Mouse (Mus musculus): Measurements from ENCODE around the gene Mydgf. TPM values are rescaled to one million over a fixed set of nuclear protein-coding genes. Genes with fewer than 3 reads are reported as not detected.

Gene Mydgf
- polyA plus RNA-seq (2015; fragmentation: Nextera tagmentation; extraction: Ambion mirVana): 76.2 and 78.6 TPM in 2 replicates

GRCm38 (mm10) chr17:56183658-56184103, at the start of gene Mydgf:
Mydgf (minus strand) TSS chr17:56183920.
- peak within 1 kb of the TSS; percentile 60 for H3K9ac ChIP-seq
- peaks cover 29% of the 10 kb centered on the region for H3K36me3 ChIP-seq
- H3K4me3 ChIP-seq: peak within 1 kb of the TSS; percentile 78
- no peaks in the 10 kb centered on the region for H3K27me3 ChIP-seq
- peak within 1 kb of the TSS; percentile 87 for H3K4me2 ChIP-seq
- H3K9me3 ChIP-seq: no peaks in the 10 kb centered on the region
- under 1% methylated on average over 47 of the region's 47 CpGs for WGBS
- peak; percentile 94 for ATAC-seq (ENCODE audit: low FRiP score, low read depth)
- peak within 1 kb of the TSS; percentile 75 for H3K27ac ChIP-seq (replicated peaks)
- peaks cover 25% of the 10 kb centered on the region for H3K4me1 ChIP-seq (replicated peaks)

GRCm38 (mm10) chr17:56233389-56233788, 49.7 kb upstream of the Mydgf start:
- WGBS: 44% methylated on average over 8 of the region's 8 CpGs
- Histone ChIP-seq H3K9ac (no peak overlapping the region), H3K4me3 (peak overlapping the region; percentile 8; the same call in 1 of the 2 replicates)

GRCm38 (mm10) chr17:56229943-56230342, 46.2 kb upstream of the Mydgf start:
- Histone ChIP-seq H3K27ac (replicated peaks) (no peak overlapping the region), H3K4me3 (no peak overlapping the region), H3K27me3 (0 out of 2 replicates have a peak, but pooled peaks cover 2% of the 10 kb centered on the region), H3K9me3 (no peaks in the 10 kb centered on the region), H3K36me3 (no peaks in the 10 kb centered on the region), H3K9ac (no peak overlapping the region), H3K4me2 (no peak overlapping the region), H3K4me1 (replicated peaks) (peaks cover 14% of the 10 kb centered on the region)
- 59% methylated on average over 10 of the region's 10 CpGs for WGBS
- ATAC-seq (ENCODE audit: low FRiP score, low read depth): no peak

More at GRCm38 (mm10) chr17:56233389-56233788, 49.7 kb upstream of the Mydgf start:
- Histone ChIP-seq H3K9me3 (no peaks in the 10 kb centered on the region), H3K4me1 (replicated peaks) (peaks cover 14% of the 10 kb centered on the region), H3K4me2 (peak overlapping the region; percentile 48), H3K27me3 (peaks cover 6% of the 10 kb centered on the region; the same call in 1 of the 2 replicates), H3K27ac (replicated peaks) (peak overlapping the region; percentile 73), H3K36me3 (no peaks in the 10 kb centered on the region)
- ATAC-seq (ENCODE audit: low FRiP score, low read depth): peak; percentile 40

- 0 out of 2 replicates have a peak, but pooled peaks cover 2% of the 10 kb centered on the region for H3K27me3 ChIP-seq
- 78% methylated on average over 3 of the region's 3 CpGs for whole genome bisulfite sequencing
- no peaks in the 10 kb centered on the region for H3K9me3 ChIP-seq
- H3K27ac ChIP-seq (replicated peaks): no peak overlapping the region
- H3K4me1 ChIP-seq (replicated peaks): no peaks in the 10 kb centered on the region
- no peak overlapping the region for H3K4me2 ChIP-seq
- no peak for ATAC-seq (ENCODE audit: low FRiP score, low read depth)
- no peak overlapping the region for H3K4me3 ChIP-seq
- H3K36me3 ChIP-seq: no peaks in the 10 kb centered on the region
- H3K9ac ChIP-seq: no peak overlapping the region
Observed at GRCm38 (mm10) chr17:56226566-56226965, 42.8 kb upstream of the Mydgf start.

GRCm38 (mm10) chr17:56224916-56225315, 41.2 kb upstream of the Mydgf start:
- no peaks in the 10 kb centered on the region for H3K36me3 ChIP-seq
- H3K4me2 ChIP-seq: no peak overlapping the region
- H3K4me3 ChIP-seq: no peak overlapping the region
- 0 out of 2 replicates have a peak, but pooled peaks cover 2% of the 10 kb centered on the region for H3K27me3 ChIP-seq
- ATAC-seq (ENCODE audit: low FRiP score, low read depth): no peak
- no peak overlapping the region for H3K27ac ChIP-seq (replicated peaks)
- H3K9me3 ChIP-seq: no peaks in the 10 kb centered on the region
- WGBS: 50% methylated on average over 1 of the region's 1 CpGs
- H3K4me1 ChIP-seq (replicated peaks): no peaks in the 10 kb centered on the region
- H3K9ac ChIP-seq: no peak overlapping the region

GRCm38 (mm10) chr17:56219805-56220204, 36.1 kb upstream of the Mydgf start:
- no peaks in the 10 kb centered on the region for H3K9me3 ChIP-seq
- ATAC-seq (ENCODE audit: low FRiP score, low read depth): no peak
- peak overlapping the region; percentile 92; the same call in 1 of the 2 replicates for H3K4me2 ChIP-seq
- no peak overlapping the region for H3K27ac ChIP-seq (replicated peaks)
- H3K27me3 ChIP-seq: no peaks in the 10 kb centered on the region
- no peak overlapping the region for H3K4me3 ChIP-seq
- 57% methylated on average over 3 of the region's 3 CpGs for WGBS
- peaks cover 34% of the 10 kb centered on the region for H3K4me1 ChIP-seq (replicated peaks)
- H3K9ac ChIP-seq: no peak overlapping the region
- no peaks in the 10 kb centered on the region for H3K36me3 ChIP-seq

GRCm38 (mm10) chr17:56219251-56219650, 35.5 kb upstream of the Mydgf start:
- peak overlapping the region; percentile 91 for H3K4me3 ChIP-seq
- H3K4me2 ChIP-seq: peak overlapping the region; percentile 92
- no peaks in the 10 kb centered on the region for H3K36me3 ChIP-seq
- WGBS: 48% methylated on average over 12 of the region's 12 CpGs
- no peak; the same call in 1 of the 2 replicates for ATAC-seq (ENCODE audit: low FRiP score, low read depth)
- H3K9me3 ChIP-seq: no peaks in the 10 kb centered on the region
- peaks cover 39% of the 10 kb centered on the region for H3K4me1 ChIP-seq (replicated peaks)
- H3K27ac ChIP-seq (replicated peaks): peak overlapping the region; percentile 89
- peak overlapping the region; percentile 73 for H3K9ac ChIP-seq
- no peaks in the 10 kb centered on the region for H3K27me3 ChIP-seq

- Histone ChIP-seq H3K4me3 (peak within 1 kb of the TSS; percentile 91), H3K9me3 (no peaks in the 10 kb centered on the region), H3K4me2 (peak within 1 kb of the TSS; percentile 92), H3K4me1 (replicated peaks) (peaks cover 39% of the 10 kb centered on the region), H3K27me3 (no peaks in the 10 kb centered on the region), H3K36me3 (no peaks in the 10 kb centered on the region), H3K9ac (peak within 1 kb of the TSS; percentile 73), H3K27ac (replicated peaks) (peak within 1 kb of the TSS; percentile 89)
- ATAC-seq (ENCODE audit: low FRiP score, low read depth): peak; percentile 99
- under 1% methylated on average over 76 of the region's 78 CpGs for WGBS
Observed at GRCm38 (mm10) chr17:56218377-56219191, 34.9 kb upstream of the Mydgf start, which contains the start of gene Dpp9. Dpp9 (minus strand) TSS chr17:56218905.

- H3K9me3 ChIP-seq: no peaks in the 10 kb centered on the region
- peak overlapping the region; percentile 92 for H3K4me2 ChIP-seq
- WGBS: 61% methylated on average over 13 of the region's 13 CpGs
- H3K4me3 ChIP-seq: peak overlapping the region; percentile 91
- H3K9ac ChIP-seq: peak overlapping the region; percentile 73
- peak overlapping the region; percentile 89; the same call in 1 of the 2 replicates for H3K27ac ChIP-seq (replicated peaks)
- H3K27me3 ChIP-seq: no peaks in the 10 kb centered on the region
- H3K36me3 ChIP-seq: no peaks in the 10 kb centered on the region
- peaks cover 39% of the 10 kb centered on the region for H3K4me1 ChIP-seq (replicated peaks)
- ATAC-seq (ENCODE audit: low FRiP score, low read depth): no peak
Observed at GRCm38 (mm10) chr17:56217670-56218069, 34.0 kb upstream of the Mydgf start.

GRCm38 (mm10) chr17:56214229-56214628, 30.5 kb upstream of the Mydgf start:
- Histone ChIP-seq H3K9ac (no peak overlapping the region), H3K4me3 (no peak overlapping the region), H3K27ac (replicated peaks) (no peak overlapping the region), H3K36me3 (peaks cover 25% of the 10 kb centered on the region), H3K4me1 (replicated peaks) (peaks cover 39% of the 10 kb centered on the region), H3K27me3 (no peaks in the 10 kb centered on the region), H3K9me3 (no peaks in the 10 kb centered on the region), H3K4me2 (no peak overlapping the region)
- WGBS: 97% methylated on average over 1 of the region's 1 CpGs
- ATAC-seq (ENCODE audit: low FRiP score, low read depth): no peak

GRCm38 (mm10) chr17:56212676-56213075, 29.0 kb upstream of the Mydgf start:
- Histone ChIP-seq H3K4me3 (no peak overlapping the region), H3K36me3 (peaks cover 39% of the 10 kb centered on the region), H3K27ac (replicated peaks) (no peak overlapping the region; the same call in 1 of the 2 replicates), H3K4me2 (no peak overlapping the region), H3K4me1 (replicated peaks) (peaks cover 33% of the 10 kb centered on the region), H3K9me3 (no peaks in the 10 kb centered on the region), H3K9ac (no peak overlapping the region), H3K27me3 (no peaks in the 10 kb centered on the region)
- no peak for ATAC-seq (ENCODE audit: low FRiP score, low read depth)
- 68% methylated on average over 6 of the region's 6 CpGs for WGBS

- Histone ChIP-seq H3K9me3 (no peaks in the 10 kb centered on the region), H3K4me1 (replicated peaks) (peaks cover 17% of the 10 kb centered on the region), H3K27ac (replicated peaks) (no peak overlapping the region), H3K36me3 (peaks cover 54% of the 10 kb centered on the region), H3K27me3 (no peaks in the 10 kb centered on the region), H3K4me3 (no peak overlapping the region), H3K9ac (no peak overlapping the region), H3K4me2 (no peak overlapping the region)
- ATAC-seq (ENCODE audit: low FRiP score, low read depth): no peak
- 94% methylated on average over 2 of the region's 2 CpGs for WGBS
Observed at GRCm38 (mm10) chr17:56211090-56211489, 27.4 kb upstream of the Mydgf start.
